Mouse (Mus musculus) MEL (cell line): ENCODE measurements around the gene Pard3. TPM values are rescaled to one million over a fixed set of nuclear protein-coding genes. Genes with fewer than 3 reads are reported as not detected.

Source experiments
- DNase-seq: peaks from one replicate; pipeline ENCODE4 v3.0.0; 2011; ENCODE audit warnings: low read depth, low spot score
- H3K27ac ChIP-seq: 2 replicates; pipeline ENCODE4 v1.5.1; 2012; ENCODE audit warnings: low read depth, mild to moderate bottlenecking, control low read depth, low read length, moderate library complexity; ENCODE audit not compliant: control insufficient read depth
- H3K27me3 ChIP-seq, 2 experiments: fragments of 150-350 bp in 1 of 2; sonication (generic) in 1 of 2; 2 replicates each; pipeline ENCODE4 v1.6.1; 2012; ENCODE audit warnings: low read length in 2 of 2, mild to moderate bottlenecking in 2 of 2, improper control_type of control experiment in 1 of 2, moderate library complexity in 1 of 2; ENCODE audit not compliant: insufficient read depth in 2 of 2, control insufficient read depth in 1 of 2
- H3K36me3 ChIP-seq, 2 experiments: 2 replicates each; pipeline ENCODE4 v1.6.1; 2012 to 2014; ENCODE audit warnings: low read length in 2 of 2, improper control_type of control experiment in 1 of 2, inconsistent platforms in 1 of 2, mild to moderate bottlenecking in 1 of 2; ENCODE audit not compliant: insufficient read depth in 2 of 2, control insufficient read depth in 1 of 2
- H3K4me1 ChIP-seq, 2 experiments: fragments of 150-350 bp in 1 of 2; sonication (generic) in 1 of 2; 2 replicates each; pipeline ENCODE4 v1.6.1; 2012; ENCODE audit warnings: low read length in 2 of 2, improper control_type of control experiment in 1 of 2, mild to moderate bottlenecking in 1 of 2; ENCODE audit not compliant: insufficient read depth in 2 of 2, control insufficient read depth in 1 of 2
- H3K4me3 ChIP-seq, 2 experiments: fragments of 150-350 bp in 1 of 2; sonication (generic) in 1 of 2; 2 replicates each; pipeline ENCODE4 v1.5.1; 2012; ENCODE audit warnings: low read depth in 2 of 2, low read length in 2 of 2, mild to moderate bottlenecking in 2 of 2, moderate library complexity in 2 of 2, control low read depth in 1 of 2, improper control_type of control experiment in 1 of 2; ENCODE audit not compliant: control insufficient read depth in 1 of 2, insufficient read depth in 1 of 2
- H3K79me2 ChIP-seq: 2 replicates; pipeline ENCODE4 v1.6.1; 2012; ENCODE audit warnings: mild to moderate bottlenecking, low read length, moderate library complexity; ENCODE audit not compliant: control insufficient read depth, poor library complexity, insufficient read depth
- H3K9ac ChIP-seq: 2 replicates; pipeline ENCODE4 v1.6.1; 2012; ENCODE audit warnings: low read depth, mild to moderate bottlenecking, control low read depth, low read length, moderate library complexity; ENCODE audit not compliant: control insufficient read depth, poor library complexity, severe bottlenecking
- H3K9me3 ChIP-seq: fragments of 150-350 bp; sonication (generic); replicated peaks from 2 replicates; pipeline ENCODE4 v1.6.1; 2012; ENCODE audit warnings: mild to moderate bottlenecking, low read length, improper control_type of control experiment, moderate library complexity; ENCODE audit not compliant: insufficient read depth
- CHD1 ChIP-seq: IDR thresholded peaks from 2 replicates; pipeline ENCODE4 v1.6.1; 2012; ENCODE audit warnings: low read depth, mild to moderate bottlenecking, inconsistent platforms, low read length, improper control_type of control experiment
- E2F4 ChIP-seq: IDR thresholded peaks from 2 replicates; pipeline ENCODE4 v1.6.1; 2011; ENCODE audit warnings: low read depth, low read length, improper control_type of control experiment, borderline replicate concordance
- ELF1 ChIP-seq: IDR thresholded peaks from 2 replicates; pipeline ENCODE4 v1.6.1; 2014; ENCODE audit warnings: low read depth, mild to moderate bottlenecking, inconsistent platforms, low read length, improper control_type of control experiment, moderate library complexity
- JUND ChIP-seq: IDR thresholded peaks from 2 replicates; pipeline ENCODE4 v1.6.1; 2011; ENCODE audit warnings: low read depth, mild to moderate bottlenecking, improper control_type of control experiment, low read length
- KAT2A ChIP-seq: conservative IDR thresholded peaks from 2 replicates; pipeline ENCODE4 v1.6.1; 2012; ENCODE audit warnings: low read depth, low read length, improper control_type of control experiment, inconsistent platforms
- MAFK ChIP-seq: IDR thresholded peaks from 2 replicates; pipeline ENCODE4 v1.6.1; 2011; ENCODE audit warnings: low read depth, mild to moderate bottlenecking, low read length, improper control_type of control experiment, borderline replicate concordance
- MEF2A ChIP-seq: IDR thresholded peaks from 2 replicates; pipeline ENCODE4 v1.6.1; 2014; ENCODE audit warnings: low read depth, mild to moderate bottlenecking, inconsistent platforms, low read length, improper control_type of control experiment; ENCODE audit not compliant: poor library complexity, insufficient replicate concordance, severe bottlenecking; ENCODE audit errors: extremely low read depth
- MYB ChIP-seq: IDR thresholded peaks from 2 replicates; pipeline ENCODE4 v1.6.1; 2011; ENCODE audit warnings: mild to moderate bottlenecking, low read depth, low read length, improper control_type of control experiment
- NELFE ChIP-seq: IDR thresholded peaks from 2 replicates; pipeline ENCODE4 v1.6.1; 2011; ENCODE audit warnings: low read depth, low read length, improper control_type of control experiment
- NRF1 ChIP-seq: IDR thresholded peaks from 2 replicates; pipeline ENCODE4 v1.6.1; 2014; ENCODE audit warnings: low read depth, mild to moderate bottlenecking, inconsistent platforms, low read length, improper control_type of control experiment, moderate library complexity; ENCODE audit not compliant: poor library complexity, insufficient read depth, severe bottlenecking
- POLR2A ChIP-seq, 2 experiments: IDR thresholded peaks; 2 replicates each; pipeline ENCODE4 v1.6.1; 2011 to 2012; ENCODE audit warnings: low read length in 2 of 2, mild to moderate bottlenecking in 2 of 2, control low read depth in 1 of 2, improper control_type of control experiment in 1 of 2, low read depth in 1 of 2, moderate library complexity in 1 of 2; ENCODE audit not compliant: control insufficient read depth in 1 of 2, insufficient read depth in 1 of 2, poor library complexity in 1 of 2
- POLR2AphosphoS2 ChIP-seq: IDR thresholded peaks from 2 replicates; pipeline ENCODE4 v1.6.1; 2011; ENCODE audit warnings: low read length, improper control_type of control experiment
- SIN3A ChIP-seq: IDR thresholded peaks from 2 replicates; pipeline ENCODE4 v1.6.1; 2012; ENCODE audit warnings: low read length, improper control_type of control experiment, inconsistent platforms
- TCF12 ChIP-seq: IDR thresholded peaks from 2 replicates; pipeline ENCODE4 v1.6.1; 2014; ENCODE audit warnings: low read depth, mild to moderate bottlenecking, inconsistent platforms, low read length, improper control_type of control experiment, moderate library complexity
- UBTF ChIP-seq: IDR thresholded peaks from 2 replicates; pipeline ENCODE4 v1.6.1; 2012; ENCODE audit warnings: low read depth, mild to moderate bottlenecking, inconsistent platforms, low read length, improper control_type of control experiment, moderate library complexity, borderline replicate concordance; ENCODE audit not compliant: insufficient read depth
- USF1 ChIP-seq: IDR thresholded peaks from 2 replicates; pipeline ENCODE4 v1.6.1; 2014; ENCODE audit warnings: low read depth, mild to moderate bottlenecking, inconsistent platforms, low read length, improper control_type of control experiment, moderate library complexity
- ZC3H11A ChIP-seq: IDR thresholded peaks from 2 replicates; pipeline ENCODE4 v1.6.1; 2012; ENCODE audit warnings: low read depth, mild to moderate bottlenecking, inconsistent platforms, low read length, improper control_type of control experiment
- ZKSCAN1 ChIP-seq: IDR thresholded peaks from 2 replicates; pipeline ENCODE4 v1.6.1; 2012; ENCODE audit warnings: low read depth, mild to moderate bottlenecking, inconsistent platforms, low read length, improper control_type of control experiment, moderate library complexity
- ZMIZ1 ChIP-seq: IDR thresholded peaks from 2 replicates; pipeline ENCODE4 v1.6.1; 2012; ENCODE audit warnings: low read depth, mild to moderate bottlenecking, inconsistent platforms, low read length, improper control_type of control experiment, moderate library complexity
- ZNF384 ChIP-seq: IDR thresholded peaks from 2 replicates; pipeline ENCODE4 v1.6.1; 2012; ENCODE audit warnings: low read depth, mild to moderate bottlenecking, inconsistent platforms, low read length, improper control_type of control experiment
- polyA plus RNA-seq, 2 experiments: library from polyadenylated mRNA; stranded (reverse) in 1 of 2; unstranded in 1 of 2; fragments of >175 nt in 1 of 2; fragments of >200 nt in 1 of 2; gene quantifications; 2 replicates each; pipeline versions ENCODE4 v1.2.1 to v1.2.4; 2012; ENCODE audit warnings: low replicate concordance in 2 of 2, low read depth in 1 of 2; ENCODE audit not compliant: insufficient read length in 2 of 2, insufficient read depth in 1 of 2, missing spikeins in 1 of 2
- total RNA-seq: library from RNA; depleted of rRNA; stranded (reverse); fragments of 300-350 nt; gene quantifications from 2 replicates; pipeline ENCODE4 v1.2.3, GENCODE M21; 2012

Pard3 gene
- total and polyA plus RNA-seq, 3 experiments, result not detected

GRCm38 (mm10) chr8:127173483-127173882 lies 109.8 kb downstream of the Pard3 start:
- TF ChIP-seq E2F4 (no peak), ZKSCAN1 (no peak), NELFE (no peak)
- H3K27ac ChIP-seq, result no peak overlapping the region
- no peak overlapping the region for H3K9ac ChIP-seq
- DNase-seq, result no peak
- no peaks in the 10 kb centered on the region for H3K36me3 ChIP-seq
- no peaks in the 10 kb centered on the region for H3K4me1 ChIP-seq
- no peaks in the 10 kb centered on the region for H3K27me3 ChIP-seq
- H3K9me3 ChIP-seq, result no peaks in the 10 kb centered on the region
- no peak overlapping the region for H3K4me3 ChIP-seq
- no peaks in the 10 kb centered on the region for H3K79me2 ChIP-seq

GRCm38 (mm10) chr8:127174411-127174810 lies 110.7 kb downstream of the Pard3 start:
- no peaks in the 10 kb centered on the region for H3K27me3 ChIP-seq
- no peak overlapping the region for H3K4me3 ChIP-seq
- H3K4me1 ChIP-seq, result no peaks in the 10 kb centered on the region
- no peaks in the 10 kb centered on the region for H3K36me3 ChIP-seq
- TF ChIP-seq MAFK (no peak), ZNF384 (no peak), ZMIZ1 (no peak), UBTF (no peak), ELF1 (no peak), SIN3A (no peak), TCF12 (no peak), MYB (no peak), POLR2AphosphoS2 (no peak), E2F4 (no peak), USF1 (no peak), POLR2A (IDR thresholded peaks at IDR 0.05; ENCODE audit: control insufficient read depth in 1 of 2, insufficient read depth in 1 of 2, low read depth in 1 of 2, low read length in 2 of 2, poor library complexity in 1 of 2) (no peak), CHD1 (no peak), KAT2A (no peak), JUND (no peak), NELFE (no peak), NRF1 (no peak), ZC3H11A (no peak), MEF2A (no peak)
- no peak overlapping the region for H3K27ac ChIP-seq
- no peaks in the 10 kb centered on the region for H3K79me2 ChIP-seq
- no peak overlapping the region for H3K9ac ChIP-seq
- no peak for DNase-seq
- no peaks in the 10 kb centered on the region for H3K9me3 ChIP-seq
